Mouse (Mus musculus) small intestine, adult 2 months (tissue): ENCODE data around the gene Zfpm1. TPM values are rescaled to one million over a fixed set of nuclear protein-coding genes. Genes with fewer than 3 reads are reported as not detected.

Source experiments
- H3K27ac ChIP-seq: fragments of 200-500 bp; 2 replicates; pipeline ENCODE4 v1.5.1; 2012; ENCODE audit warnings: low read depth, low read length, control low read depth, inconsistent platforms; ENCODE audit not compliant: insufficient read depth
- H3K27me3 ChIP-seq: fragments of 200-500 bp; 2 replicates; pipeline ENCODE4 v1.6.1; 2012; ENCODE audit warnings: mild to moderate bottlenecking, moderate library complexity, low read length, inconsistent platforms; ENCODE audit not compliant: control insufficient read depth, insufficient read depth
- H3K36me3 ChIP-seq: fragments of 200-500 bp; 2 replicates; pipeline ENCODE4 v1.6.1; 2012; ENCODE audit warnings: mild to moderate bottlenecking, low read length, control low read depth, inconsistent platforms; ENCODE audit not compliant: control insufficient read depth, insufficient read depth
- H3K4me1 ChIP-seq: fragments of 200-500 bp; 2 replicates; pipeline ENCODE4 v1.6.1; 2012; ENCODE audit warnings: low read length, inconsistent platforms, mixed read lengths; ENCODE audit not compliant: control insufficient read depth, insufficient read depth, insufficient read length
- H3K4me3 ChIP-seq: fragments of 200-500 bp; 2 replicates; pipeline ENCODE4 v1.5.1; 2012; ENCODE audit warnings: low read depth, mild to moderate bottlenecking, control low read depth, inconsistent platforms, low read length, moderate library complexity
- CTCF ChIP-seq: fragments of 200-500 bp; IDR thresholded peaks from 2 replicates; pipeline ENCODE4 v1.5.1; 2012; ENCODE audit warnings: low read depth, mild to moderate bottlenecking, control low read depth, inconsistent platforms, low read length, moderate library complexity, mixed read lengths; ENCODE audit not compliant: insufficient replicate concordance, insufficient read length; ENCODE audit errors: extremely low read depth
- POLR2A ChIP-seq: fragments of 200-500 bp; IDR thresholded peaks from 2 replicates; pipeline ENCODE4 v1.6.1; 2012; ENCODE audit warnings: low read depth, mild to moderate bottlenecking, control low read depth, inconsistent platforms, low read length, moderate library complexity
- WGBS: fragments of 180-500 bp; shearing (Covaris S2); methylation state at CpG from one replicate; pipeline ENCODE4 v1.1.7; 2018; 5-methylcytosine and 5-hydroxymethylcytosine counted together
- polyA plus RNA-seq: library from polyadenylated mRNA; depleted of rRNA; stranded (reverse); fragments of >200 nt; gene quantifications from 2 replicates; pipeline ENCODE4 v1.2.3, GENCODE M21; 2012

The Zfpm1 gene
- polyA plus RNA-seq, 1 experiment: 153 TPM

DNA sequence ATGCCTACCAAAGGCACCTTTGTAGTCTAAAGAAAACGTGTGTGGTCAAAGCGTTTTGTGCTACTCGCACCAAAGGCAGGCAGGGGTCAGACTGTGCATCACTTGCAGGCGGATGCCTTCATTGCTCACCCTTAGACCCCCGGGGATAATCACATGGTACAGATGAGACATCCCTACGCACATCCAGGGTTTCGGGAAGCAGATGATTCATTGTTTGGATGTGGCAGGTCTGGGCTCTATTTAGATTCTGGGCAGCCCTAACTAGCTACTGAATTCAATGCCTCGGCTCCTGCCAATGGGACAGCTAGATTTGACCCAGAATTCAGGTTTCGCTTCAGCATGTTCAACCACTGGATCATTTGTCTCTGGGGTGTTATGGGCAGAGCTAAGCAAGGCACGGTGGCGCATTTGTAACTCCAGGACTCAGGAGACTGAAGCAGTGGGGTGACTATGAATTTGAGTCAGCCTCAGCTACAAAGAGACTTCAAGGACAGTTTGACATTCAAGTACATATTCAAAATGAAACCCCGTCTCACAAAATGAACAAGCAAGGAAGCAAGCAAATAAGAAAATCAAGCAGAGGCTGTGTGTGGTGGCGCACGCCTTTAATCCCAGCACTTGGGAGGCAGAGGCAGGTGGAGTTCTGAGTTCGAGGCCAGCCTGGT is 77.3 kb downstream of the Zfpm1 start:
- Histone ChIP-seq H3K36me3 (no peaks in the 10 kb centered on the region), H3K27ac (no peak overlapping the region), H3K4me1 (peaks cover 8% of the 10 kb centered on the region; the same call in 1 of the 2 replicates), H3K27me3 (no peaks in the 10 kb centered on the region; the same call in 1 of the 2 replicates), H3K4me3 (no peak overlapping the region)
- TF ChIP-seq CTCF (no peak), POLR2A (no peak)
- 82% methylated on average over 15 of the region's 15 CpGs for WGBS

GRCm38 (mm10) chr8:122360696-122361416 is 78.9 kb downstream of the Zfpm1 start, which contains the start of gene Trhr2:
Gene Trhr2 (minus strand): TSS chr8:122360746.
- Histone ChIP-seq H3K4me1 (no peaks in the 10 kb centered on the region), H3K27ac (no peak within 1 kb of the TSS), H3K4me3 (no peak within 1 kb of the TSS), H3K36me3 (no peaks in the 10 kb centered on the region), H3K27me3 (no peaks in the 10 kb centered on the region; the same call in 1 of the 2 replicates)
- 62% methylated on average over 7 of the region's 7 CpGs for WGBS
- TF ChIP-seq CTCF (no peak), POLR2A (no peak)

GRCm38 (mm10) chr8:122362271-122362670 is 80.3 kb downstream of the Zfpm1 start:
- Histone ChIP-seq H3K36me3 (no peaks in the 10 kb centered on the region), H3K27ac (no peak overlapping the region), H3K4me1 (no peaks in the 10 kb centered on the region), H3K27me3 (no peaks in the 10 kb centered on the region; the same call in 1 of the 2 replicates), H3K4me3 (no peak overlapping the region)
- 60% methylated on average over 5 of the region's 5 CpGs for WGBS
- TF ChIP-seq POLR2A (no peak), CTCF (no peak)

- Histone ChIP-seq H3K36me3 (no peaks in the 10 kb centered on the region), H3K27me3 (no peaks in the 10 kb centered on the region; the same call in 1 of the 2 replicates), H3K4me1 (no peaks in the 10 kb centered on the region), H3K27ac (no peak overlapping the region), H3K4me3 (no peak overlapping the region)
- TF ChIP-seq POLR2A (no peak), CTCF (no peak)
- 60% methylated on average over 8 of the region's 8 CpGs for whole genome bisulfite sequencing
Measured at GRCm38 (mm10) chr8:122362967-122363366, 81.0 kb downstream of the Zfpm1 start.

GRCm38 (mm10) chr8:122368494-122368893 is 86.6 kb downstream of the Zfpm1 start:
- Histone ChIP-seq H3K4me3 (no peak overlapping the region), H3K27me3 (no peaks in the 10 kb centered on the region), H3K4me1 (no peaks in the 10 kb centered on the region), H3K27ac (no peak overlapping the region), H3K36me3 (no peaks in the 10 kb centered on the region)
- TF ChIP-seq POLR2A (no peak), CTCF (no peak)
- 77% methylated on average over 10 of the region's 10 CpGs for WGBS

DNA sequence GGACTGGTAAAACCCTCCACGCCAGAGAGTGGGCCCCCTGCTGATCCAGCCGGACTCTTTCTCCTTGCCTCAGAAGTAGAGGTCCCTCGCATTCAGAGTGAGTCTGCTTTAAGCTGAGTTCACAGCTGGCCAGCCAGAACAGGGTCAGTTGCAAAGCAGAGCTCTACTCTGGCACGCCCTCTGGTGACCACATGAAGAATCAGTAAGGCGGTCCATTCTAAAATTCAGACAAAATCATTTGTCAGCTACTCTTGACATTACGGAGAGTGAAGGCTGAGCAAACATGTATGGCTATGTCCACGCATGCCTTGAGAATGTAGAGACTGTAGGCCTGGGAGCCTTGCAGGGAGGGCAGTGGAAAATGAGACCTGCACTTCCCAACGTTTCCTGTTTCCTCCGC is 87.7 kb downstream of the Zfpm1 start:
- TF ChIP-seq POLR2A (no peak), CTCF (peak; percentile 71; the same call in 1 of the 2 replicates)
- Histone ChIP-seq H3K36me3 (no peaks in the 10 kb centered on the region), H3K27me3 (no peaks in the 10 kb centered on the region), H3K27ac (no peak overlapping the region), H3K4me3 (no peak overlapping the region), H3K4me1 (no peaks in the 10 kb centered on the region)
- WGBS: 13% methylated on average over 9 of the region's 9 CpGs

GRCm38 (mm10) chr8:122371706-122372105 is 89.8 kb downstream of the Zfpm1 start:
- H3K4me1 ChIP-seq: no peaks in the 10 kb centered on the region
- WGBS: 36% methylated on average over 6 of the region's 6 CpGs
- H3K27me3 ChIP-seq: no peaks in the 10 kb centered on the region
- no peak overlapping the region for H3K4me3 ChIP-seq
- H3K36me3 ChIP-seq: no peaks in the 10 kb centered on the region
- H3K27ac ChIP-seq: no peak overlapping the region
- TF ChIP-seq POLR2A (no peak), CTCF (no peak)
